Mouse (Mus musculus) lung, postnatal 10 days (tissue): ENCODE results near the gene Dnm2.
A peak's percentile ranks its signal among the peaks of the same experiment; 100 is the strongest.

Experiments
- DNase-seq: peaks from one replicate; pipeline ENCODE4 v3.0.0; 2021

Gene Dnm2

DNA sequence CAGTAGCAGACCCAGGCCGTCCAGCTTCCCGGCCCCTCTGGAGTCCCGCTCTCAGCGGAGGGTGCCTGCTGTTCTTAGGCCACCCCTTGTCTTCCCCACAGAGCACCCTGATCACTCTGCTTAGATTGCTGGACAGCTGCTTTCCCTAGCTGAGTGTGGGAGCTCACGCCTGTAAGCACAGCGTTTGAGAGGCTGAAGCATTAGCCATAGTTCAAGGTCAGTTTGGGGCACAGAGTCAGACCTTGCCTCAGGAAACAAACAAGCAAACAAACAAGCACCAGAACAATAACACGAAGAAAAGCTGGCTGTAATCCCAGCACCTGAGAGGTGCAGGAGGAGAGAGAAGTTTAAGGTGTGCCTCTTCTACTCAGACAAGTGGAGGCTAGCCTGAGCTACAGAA lies 7.4 kb downstream of the Dnm2 start:
- DNase-seq: no peak

DNA sequence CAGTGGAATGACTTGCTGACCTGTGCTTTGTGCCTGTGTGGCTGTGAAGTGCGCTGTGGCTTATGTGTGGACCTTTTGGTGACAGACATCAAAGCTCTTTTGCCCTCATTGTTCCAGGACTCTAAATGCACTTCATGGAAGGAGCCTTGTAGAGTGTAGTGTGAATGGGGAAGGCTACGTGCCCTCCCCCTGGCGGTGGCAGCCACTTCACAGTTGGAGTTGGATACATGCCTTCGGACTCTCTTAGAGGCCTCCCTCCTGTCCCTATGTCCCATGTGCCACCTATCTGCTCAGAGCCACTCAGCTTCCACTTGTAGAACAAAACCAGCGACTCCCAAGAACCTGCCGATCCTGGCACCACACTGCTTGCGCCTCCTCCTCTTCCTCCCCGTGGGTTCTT lies 9.1 kb downstream of the Dnm2 start:
- peak; percentile 49 for DNase-seq

- DNase-seq: no peak
Observed at GRCm38 (mm10) chr9:21434410-21434809, 9.7 kb downstream of the Dnm2 start.

DNA sequence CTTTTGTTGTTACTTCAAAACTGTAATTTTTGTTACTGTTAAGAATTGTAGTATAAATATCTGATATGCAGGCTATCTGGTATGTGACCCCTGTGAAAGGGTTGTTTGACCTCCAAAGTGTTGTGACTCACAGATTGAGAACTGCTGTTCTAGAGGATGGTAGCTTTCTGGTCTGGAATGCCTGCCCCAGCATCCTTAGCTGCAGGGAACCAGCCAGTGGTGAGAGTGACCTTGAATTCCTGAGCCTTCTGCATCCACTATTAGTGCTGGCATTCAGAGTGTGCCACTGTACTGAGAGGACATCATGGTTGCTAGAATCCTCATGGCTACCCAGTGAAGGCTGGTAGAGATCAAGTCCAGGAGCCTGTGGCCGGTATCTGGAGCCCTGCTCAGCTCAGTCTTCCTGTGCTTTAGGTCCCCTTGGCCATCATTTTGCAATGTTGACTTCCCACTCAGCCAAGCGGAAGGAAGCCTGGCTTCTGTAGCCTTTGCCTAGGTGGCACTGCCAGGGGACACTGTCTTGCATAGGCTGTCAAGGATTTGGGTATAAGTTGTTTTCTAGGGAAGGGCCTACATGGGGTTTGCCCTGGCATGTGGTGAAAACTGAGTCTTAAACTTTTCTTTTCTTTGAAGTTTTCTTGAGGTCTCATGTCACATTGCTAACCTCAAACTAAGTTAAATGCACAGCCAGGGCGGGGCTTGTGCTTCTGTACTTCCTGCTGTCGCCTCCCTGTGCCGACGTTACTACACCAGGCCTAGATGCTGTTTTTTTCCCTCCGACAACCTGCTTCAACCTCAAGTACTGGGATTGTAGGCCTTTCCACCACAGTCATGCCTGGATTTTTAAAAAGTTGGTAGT lies 11.3 kb downstream of the Dnm2 start:
- peak; percentile 36 for DNase-seq

GRCm38 (mm10) chr9:21437577-21437976 lies 12.9 kb downstream of the Dnm2 start:
- DNase-seq: no peak

- peak; percentile 67 for DNase-seq
Observed at GRCm38 (mm10) chr9:21438219-21438618, 13.5 kb downstream of the Dnm2 start.

DNA sequence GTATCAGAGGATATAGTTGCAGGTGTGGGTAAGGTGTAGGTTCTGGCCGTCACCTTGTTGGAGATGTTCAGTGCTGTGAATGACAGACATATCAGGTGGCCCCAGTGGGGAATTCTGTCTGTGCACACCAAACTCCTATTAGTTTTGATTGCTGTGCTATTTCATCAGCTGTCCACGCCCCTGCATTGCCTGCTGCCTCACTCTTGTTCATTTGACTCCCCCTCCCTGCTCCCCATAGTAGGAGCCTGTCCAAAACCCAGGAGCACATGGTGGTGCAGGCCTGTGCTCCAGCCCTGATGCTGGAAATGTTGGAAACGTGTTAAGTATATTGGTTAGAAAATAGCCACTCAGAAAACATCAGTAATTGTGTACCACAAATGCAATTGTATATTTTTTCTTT lies 14.7 kb downstream of the Dnm2 start:
- DNase-seq: no peak

- DNase-seq: no peak
Observed at GRCm38 (mm10) chr9:21439914-21440313, 15.2 kb downstream of the Dnm2 start.

DNA sequence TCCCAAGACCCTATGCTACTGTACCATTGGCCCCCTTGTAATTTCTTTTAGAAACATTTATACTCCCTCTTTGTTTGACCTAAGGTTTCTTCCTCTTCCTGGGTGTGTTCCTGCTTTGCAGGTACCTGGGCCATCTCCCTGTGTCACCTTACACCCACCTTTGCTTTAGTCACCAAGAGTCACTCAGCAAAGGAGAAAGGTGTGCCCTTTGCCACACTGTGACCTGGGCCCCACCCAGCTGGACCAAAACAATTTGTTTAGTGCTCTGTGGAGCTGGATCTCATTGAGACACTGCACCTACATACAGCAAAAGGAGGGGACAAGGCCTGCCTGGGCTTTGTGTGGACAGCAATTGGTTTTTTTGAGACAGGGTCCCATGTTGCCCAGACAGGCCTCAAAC lies 15.7 kb downstream of the Dnm2 start:
- DNase-seq: no peak

GRCm38 (mm10) chr9:21443853-21444252 lies 19.1 kb downstream of the Dnm2 start:
- no peak for DNase-seq

GRCm38 (mm10) chr9:21444574-21444973 lies 19.9 kb downstream of the Dnm2 start:
- no peak for DNase-seq

DNA sequence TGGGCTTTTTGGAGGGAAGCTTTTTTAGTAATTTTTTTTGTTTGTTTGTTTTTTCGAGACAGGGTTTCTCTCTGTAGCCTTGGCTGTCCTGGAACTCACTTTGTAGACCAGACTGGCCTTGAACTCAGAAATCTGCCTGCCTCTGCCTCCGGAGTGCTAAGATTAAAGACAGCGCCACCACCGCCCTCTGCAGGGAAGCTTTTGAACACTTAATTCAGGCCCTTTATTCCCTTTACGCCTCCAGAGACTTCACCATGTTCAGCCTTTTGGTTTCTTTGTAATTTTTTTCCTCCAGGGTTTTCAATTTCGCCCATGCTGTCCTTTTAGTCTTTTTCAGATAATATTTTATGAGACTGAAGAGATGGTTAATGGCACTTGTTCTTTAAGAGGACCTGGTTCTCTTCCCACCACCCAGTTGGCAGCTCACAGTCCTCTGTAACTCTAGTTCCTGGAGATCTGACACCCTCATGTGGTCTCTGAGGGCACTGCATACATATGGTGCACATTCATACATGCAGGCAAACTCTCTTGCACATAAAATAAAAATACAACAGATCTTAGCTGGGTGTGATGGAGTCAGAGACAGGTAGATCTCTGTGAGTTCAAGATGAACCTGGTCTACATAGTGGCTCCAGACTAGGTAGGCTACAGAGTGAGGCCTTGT lies 20.5 kb downstream of the Dnm2 start:
- no peak for DNase-seq

DNA sequence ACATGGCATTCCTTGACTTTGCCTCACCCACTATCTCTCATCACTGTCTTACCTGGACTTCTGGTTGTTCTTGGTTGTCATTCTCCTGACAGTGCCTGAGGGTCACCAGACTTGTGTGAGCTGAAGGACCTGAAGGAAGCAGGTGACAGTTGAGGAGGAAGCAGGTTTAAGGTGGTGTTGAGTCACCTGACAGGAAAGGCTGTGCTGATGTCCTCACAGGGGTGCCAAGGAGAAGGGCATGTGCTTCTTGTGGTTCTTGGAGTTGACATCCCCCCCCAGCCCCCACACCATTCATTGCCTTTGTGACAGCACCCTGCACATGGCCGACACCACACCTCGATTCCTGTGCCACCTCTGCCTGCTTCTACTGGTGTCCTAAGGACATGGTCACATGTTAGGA lies 23.1 kb downstream of the Dnm2 start:
- no peak for DNase-seq

DNA sequence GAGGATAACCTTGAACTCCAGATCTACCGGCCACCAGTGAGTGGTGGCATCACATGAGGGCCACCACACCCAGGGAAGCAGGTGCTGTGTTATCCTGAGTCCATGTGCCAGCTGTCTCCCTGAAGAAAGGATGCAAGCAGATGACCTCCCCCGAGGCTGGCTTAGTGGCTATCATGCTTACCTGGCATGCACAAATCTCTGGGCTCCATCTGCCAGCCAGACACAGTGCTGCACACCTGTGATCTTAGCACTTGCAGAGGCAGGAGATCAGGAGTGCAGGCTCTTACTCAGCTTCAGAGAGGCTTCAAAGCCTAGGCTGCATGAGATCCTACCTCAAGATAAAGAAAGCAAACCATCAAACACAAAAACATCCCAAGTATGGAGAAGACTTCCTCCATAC lies 25.0 kb downstream of the Dnm2 start:
- no peak for DNase-seq

DNA sequence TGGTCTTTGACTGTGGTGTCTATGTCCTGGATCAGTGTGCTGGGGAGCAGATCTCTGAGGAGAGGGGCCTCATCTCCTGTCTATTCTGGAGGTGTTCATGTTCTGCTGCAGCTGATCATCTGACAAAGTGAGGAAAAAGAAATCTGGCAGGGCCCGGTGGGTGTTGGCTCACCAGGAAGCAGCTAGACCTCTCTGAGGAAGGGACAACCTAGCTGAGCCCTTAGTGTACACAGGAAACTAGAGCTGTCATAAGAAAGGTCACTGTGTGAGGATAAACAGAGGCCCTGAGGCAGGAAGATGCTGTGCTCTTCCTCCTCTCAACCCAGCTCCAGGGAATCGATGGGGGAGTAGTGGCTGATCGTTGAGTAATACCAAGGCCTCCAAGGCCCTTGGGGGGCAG lies 25.6 kb downstream of the Dnm2 start:
- DNase-seq: peak; percentile 63

DNA sequence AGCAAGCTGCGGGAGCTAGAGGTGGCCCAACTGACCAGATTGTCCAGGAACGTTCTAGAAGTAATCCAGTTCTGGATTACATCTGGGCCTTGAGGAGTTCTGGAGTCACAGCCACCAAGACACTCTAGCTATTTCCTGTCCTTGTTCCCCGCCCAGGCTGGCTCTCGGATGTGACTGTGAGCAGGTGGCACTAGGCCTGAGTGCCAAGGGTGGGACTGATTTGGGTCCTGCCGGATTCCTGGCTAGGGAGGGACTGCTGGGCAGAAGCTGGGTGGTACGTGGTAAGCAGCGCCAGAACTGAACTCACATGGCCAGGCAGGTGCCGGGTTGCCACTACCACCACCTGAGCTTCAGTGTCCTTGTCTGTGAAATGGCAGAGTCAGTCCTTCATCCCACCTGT lies 26.7 kb downstream of the Dnm2 start:
- DNase-seq: peak; percentile 69

GRCm38 (mm10) chr9:21451870-21452269 lies 27.2 kb downstream of the Dnm2 start:
- DNase-seq: peak; percentile 26

GRCm38 (mm10) chr9:21453003-21453402 lies 28.3 kb downstream of the Dnm2 start:
- no peak for DNase-seq

- no peak for DNase-seq
Observed at GRCm38 (mm10) chr9:21453459-21453858, 28.8 kb downstream of the Dnm2 start.

DNA sequence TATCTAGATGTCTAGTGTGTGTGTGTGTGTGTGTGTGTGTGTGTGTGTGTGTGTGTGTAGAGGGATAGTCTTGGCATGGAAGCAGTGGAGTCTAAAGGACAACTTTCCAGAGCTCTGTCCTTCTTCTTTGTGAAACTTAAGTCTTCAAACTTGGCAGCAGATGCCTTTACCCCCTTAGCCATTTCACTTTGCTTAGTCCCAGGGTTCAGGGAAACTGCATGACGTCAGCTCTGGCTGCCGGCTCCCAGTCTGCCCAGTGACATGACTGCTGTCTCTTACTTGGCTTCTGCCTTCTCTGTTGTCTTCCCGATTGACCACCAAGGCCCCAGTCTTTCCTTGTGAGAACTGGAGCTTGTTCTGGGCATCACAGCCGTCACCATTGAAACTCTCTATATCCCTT lies 29.8 kb downstream of the Dnm2 start:
- peak; percentile 45 for DNase-seq

DNA sequence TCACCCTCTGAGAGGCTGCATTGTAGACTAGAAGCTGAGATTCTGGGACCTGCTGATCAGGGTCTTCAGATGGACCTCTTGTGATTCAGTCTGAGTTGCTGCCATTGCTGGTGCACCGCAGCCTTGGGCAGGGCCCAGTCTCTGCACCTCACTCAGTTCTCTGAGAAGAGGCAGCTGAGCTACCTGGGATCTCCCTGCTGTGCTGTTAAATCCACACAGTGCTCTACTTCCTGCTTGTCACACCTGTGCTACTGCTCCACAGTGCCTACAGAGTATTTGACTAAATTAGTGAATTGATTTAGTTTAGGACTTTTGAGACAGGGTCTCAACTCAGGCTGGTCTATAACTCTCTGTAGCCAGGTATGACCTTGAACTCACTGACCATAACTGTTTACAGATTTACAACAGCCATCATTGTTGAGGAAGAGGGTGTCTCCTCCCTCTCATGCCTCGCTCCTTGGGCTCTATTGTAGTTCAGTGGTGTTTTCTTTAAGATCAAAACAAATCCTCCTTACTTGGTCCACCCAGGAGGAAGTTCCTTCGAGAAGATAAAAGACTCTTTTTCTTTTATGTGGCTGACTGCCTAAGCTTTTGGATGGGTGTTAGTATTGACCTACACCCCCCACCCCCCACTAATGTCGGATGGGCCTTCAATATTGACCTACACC lies 30.5 kb downstream of the Dnm2 start:
- DNase-seq: no peak

DNA sequence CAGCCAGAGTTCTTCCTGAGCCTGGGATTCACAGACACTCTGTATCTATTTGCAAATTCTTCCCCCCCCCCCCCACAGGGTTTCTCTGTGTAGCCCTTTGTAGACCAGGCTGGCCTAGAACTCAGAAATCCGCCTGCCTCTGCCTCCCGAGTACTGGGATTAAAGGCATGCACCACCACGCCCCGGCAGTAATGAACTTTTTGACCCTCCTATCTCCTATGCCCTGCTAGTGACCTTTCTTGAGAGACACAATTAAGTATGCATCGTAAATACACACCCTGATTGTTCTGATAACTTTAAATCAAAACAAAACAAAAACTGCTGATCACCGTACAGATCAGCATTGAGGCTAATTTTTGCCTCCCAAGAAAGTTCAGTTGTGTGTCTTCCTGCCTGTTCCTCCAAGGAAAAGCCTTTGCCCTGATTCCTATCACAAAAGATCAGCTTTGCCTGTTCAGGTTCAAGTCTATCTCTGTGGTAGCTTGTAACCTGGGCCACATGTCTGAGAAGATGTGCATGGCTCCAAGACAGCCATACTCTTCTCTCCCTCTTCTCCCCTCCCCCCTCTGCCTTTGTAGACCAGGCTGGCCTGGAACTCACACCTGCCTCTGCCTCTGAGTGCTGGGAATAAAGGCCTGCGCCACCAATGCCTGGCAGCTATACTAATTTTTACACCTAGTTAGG lies 31.7 kb downstream of the Dnm2 start:
- DNase-seq: no peak

GRCm38 (mm10) chr9:21456930-21457634 lies 32.4 kb downstream of the Dnm2 start:
- DNase-seq: no peak
